Mouse (Mus musculus) hindbrain, embryonic 13.5 days (tissue): Measurements from ENCODE around the gene Rhou. TPM values are rescaled to one million over a fixed set of nuclear protein-coding genes. Genes with fewer than 3 reads are reported as not detected.

Source experiments
- ATAC-seq: fragments of 200-750 bp; cut with Nextera tagmentation; 2 replicates; pipeline ENCODE4 v1.8.0; 2017; ENCODE audit warnings: moderate TSS enrichment; ENCODE audit not compliant: low FRiP score
- H3K27ac ChIP-seq: fragments of 300-500 bp; sonication (generic); 2 replicates; pipeline ENCODE4 v1.5.1; 2015; ENCODE audit warnings: inconsistent platforms, mild to moderate bottlenecking, moderate library complexity
- H3K27me3 ChIP-seq: fragments of 300-500 bp; sonication (generic); 2 replicates; pipeline ENCODE4 v1.6.1; 2015; ENCODE audit warnings: mild to moderate bottlenecking, inconsistent platforms
- H3K36me3 ChIP-seq: fragments of 300-500 bp; sonication (generic); 2 replicates; pipeline ENCODE4 v1.6.1; 2015; ENCODE audit warnings: mild to moderate bottlenecking, inconsistent platforms
- H3K4me1 ChIP-seq: fragments of 300-500 bp; sonication (generic); replicated peaks from 2 replicates; pipeline ENCODE4 v1.6.1; 2015; ENCODE audit warnings: inconsistent platforms
- H3K4me2 ChIP-seq: fragments of 300-500 bp; sonication (generic); 2 replicates; pipeline ENCODE4 v1.6.1; 2015; ENCODE audit warnings: inconsistent platforms, mild to moderate bottlenecking, moderate library complexity
- H3K4me3 ChIP-seq: fragments of 300-500 bp; sonication (generic); 2 replicates; pipeline ENCODE4 v1.5.1; 2015; ENCODE audit warnings: mild to moderate bottlenecking, inconsistent platforms
- H3K9ac ChIP-seq: fragments of 300-500 bp; sonication (generic); 2 replicates; pipeline ENCODE4 v1.6.1; 2015; ENCODE audit warnings: mild to moderate bottlenecking, inconsistent platforms
- H3K9me3 ChIP-seq: fragments of 300-500 bp; sonication (generic); 2 replicates; pipeline ENCODE4 v1.6.1; 2016; ENCODE audit warnings: inconsistent platforms
- WGBS: fragments of 180-500 bp; shearing (Covaris S2); methylation state at CpG from one replicate; pipeline ENCODE4 v1.1.7; 2015; 5-methylcytosine and 5-hydroxymethylcytosine counted together
- polyA plus RNA-seq: library from polyadenylated mRNA; unstranded; fragments of >200 nt; fragmentation: Nextera tagmentation; extraction: Ambion mirVana; gene quantifications from 2 replicates; pipeline ENCODE4 v1.2.1, GENCODE M21; 2015

Gene Rhou
- polyA plus RNA-seq, 1 experiment from 2014 or later = 11.3 TPM

- WGBS = 87% methylated on average over 4 of the region's 4 CpGs
- Histone ChIP-seq H3K4me1 (peaks cover 18% of the 10 kb centered on the region), H3K9ac (no peak overlapping the region), H3K36me3 (no peaks in the 10 kb centered on the region), H3K4me3 (no peak overlapping the region), H3K9me3 (no peaks in the 10 kb centered on the region), H3K4me2 (no peak overlapping the region), H3K27ac (no peak overlapping the region), H3K27me3 (no peaks in the 10 kb centered on the region)
- no peak for ATAC-seq
These were observed 24.7 kb downstream of the Rhou start for GRCm38 (mm10) chr8:123678390-123678789.

- H3K9me3 ChIP-seq = no peaks in the 10 kb centered on the region
- no peak overlapping the region for H3K4me3 ChIP-seq
- ATAC-seq = no peak
- no peaks in the 10 kb centered on the region for H3K36me3 ChIP-seq
- H3K27ac ChIP-seq = no peak overlapping the region
- H3K4me1 ChIP-seq = peaks cover 21% of the 10 kb centered on the region
- H3K27me3 ChIP-seq = no peaks in the 10 kb centered on the region
- H3K4me2 ChIP-seq = no peak overlapping the region
- H3K9ac ChIP-seq = no peak overlapping the region
- 25% methylated on average over 18 of the region's 18 CpGs for whole genome bisulfite sequencing
These were observed 28.5 kb downstream of the Rhou start for GRCm38 (mm10) chr8:123682073-123682761.

- no peaks in the 10 kb centered on the region for H3K9me3 ChIP-seq
- H3K36me3 ChIP-seq = no peaks in the 10 kb centered on the region
- H3K4me2 ChIP-seq = no peak overlapping the region
- H3K4me1 ChIP-seq = peaks cover 21% of the 10 kb centered on the region
- ATAC-seq = no peak
- no peak overlapping the region for H3K9ac ChIP-seq
- H3K4me3 ChIP-seq = no peak overlapping the region
- no peaks in the 10 kb centered on the region for H3K27me3 ChIP-seq
- no peak overlapping the region; the same call in 1 of the 2 replicates for H3K27ac ChIP-seq
- 67% methylated on average over 7 of the region's 7 CpGs for WGBS
These were observed 29.6 kb downstream of the Rhou start for GRCm38 (mm10) chr8:123683321-123683720.

- no peaks in the 10 kb centered on the region for H3K36me3 ChIP-seq
- no peak overlapping the region for H3K9ac ChIP-seq
- no peak for ATAC-seq
- no peaks in the 10 kb centered on the region for H3K9me3 ChIP-seq
- H3K27me3 ChIP-seq = no peaks in the 10 kb centered on the region
- H3K4me1 ChIP-seq = peaks cover 21% of the 10 kb centered on the region
- no peak overlapping the region for H3K4me2 ChIP-seq
- no peak overlapping the region for H3K4me3 ChIP-seq
- peak overlapping the region; percentile 86 for H3K27ac ChIP-seq
- WGBS = 85% methylated on average over 7 of the region's 7 CpGs
These were observed 31.1 kb downstream of the Rhou start for GRCm38 (mm10) chr8:123684806-123685205.

- Histone ChIP-seq H3K4me2 (no peak overlapping the region), H3K4me3 (no peak overlapping the region), H3K36me3 (no peaks in the 10 kb centered on the region), H3K9ac (no peak overlapping the region), H3K4me1 (peaks cover 21% of the 10 kb centered on the region), H3K9me3 (no peaks in the 10 kb centered on the region), H3K27me3 (no peaks in the 10 kb centered on the region), H3K27ac (peak overlapping the region; percentile 86)
- no peak for ATAC-seq
- 51% methylated on average over 4 of the region's 4 CpGs for WGBS
These were observed 31.7 kb downstream of the Rhou start for GRCm38 (mm10) chr8:123685477-123685876.

- H3K4me2 ChIP-seq = no peak overlapping the region
- ATAC-seq = no peak
- no peaks in the 10 kb centered on the region for H3K9me3 ChIP-seq
- WGBS = 76% methylated on average over 4 of the region's 4 CpGs
- no peak overlapping the region for H3K9ac ChIP-seq
- no peak overlapping the region for H3K4me3 ChIP-seq
- no peaks in the 10 kb centered on the region for H3K27me3 ChIP-seq
- H3K36me3 ChIP-seq = no peaks in the 10 kb centered on the region
- no peak overlapping the region for H3K27ac ChIP-seq
- H3K4me1 ChIP-seq = peaks cover 15% of the 10 kb centered on the region
These were observed 34.1 kb downstream of the Rhou start for GRCm38 (mm10) chr8:123687826-123688225.

- Histone ChIP-seq H3K4me1 (0 out of 2 replicates have a peak, but pooled peaks cover 3% of the 10 kb centered on the region), H3K36me3 (no peaks in the 10 kb centered on the region), H3K4me3 (no peak overlapping the region), H3K27me3 (0 out of 2 replicates have a peak, but pooled peaks cover 3% of the 10 kb centered on the region), H3K9me3 (no peaks in the 10 kb centered on the region), H3K27ac (no peak overlapping the region), H3K9ac (no peak overlapping the region), H3K4me2 (no peak overlapping the region)
- no peak for ATAC-seq
- WGBS = 88% methylated on average over 10 of the region's 10 CpGs
These were observed 38.6 kb downstream of the Rhou start for GRCm38 (mm10) chr8:123692165-123692962.

GRCm38 (mm10) chr8:123696167-123696566, 42.4 kb downstream of the Rhou start:
- Histone ChIP-seq H3K4me1 (peaks cover 12% of the 10 kb centered on the region), H3K4me3 (no peak overlapping the region), H3K27ac (no peak overlapping the region), H3K9ac (no peak overlapping the region), H3K4me2 (no peak overlapping the region), H3K36me3 (no peaks in the 10 kb centered on the region), H3K9me3 (no peaks in the 10 kb centered on the region), H3K27me3 (0 out of 2 replicates have a peak, but pooled peaks cover 5% of the 10 kb centered on the region)
- ATAC-seq = no peak
- 81% methylated on average over 9 of the region's 9 CpGs for WGBS

GRCm38 (mm10) chr8:123697329-123697728, 43.6 kb downstream of the Rhou start:
- Histone ChIP-seq H3K9me3 (no peaks in the 10 kb centered on the region), H3K4me2 (no peak overlapping the region), H3K27ac (no peak overlapping the region), H3K4me1 (peaks cover 12% of the 10 kb centered on the region), H3K27me3 (0 out of 2 replicates have a peak, but pooled peaks cover 5% of the 10 kb centered on the region), H3K36me3 (no peaks in the 10 kb centered on the region), H3K4me3 (no peak overlapping the region), H3K9ac (no peak overlapping the region)
- WGBS = 64% methylated on average over 5 of the region's 5 CpGs
- ATAC-seq = no peak

GRCm38 (mm10) chr8:123700399-123701070, 46.8 kb downstream of the Rhou start:
- Histone ChIP-seq H3K4me1 (peaks cover 12% of the 10 kb centered on the region), H3K36me3 (no peaks in the 10 kb centered on the region), H3K9me3 (no peaks in the 10 kb centered on the region), H3K4me2 (no peak overlapping the region), H3K27me3 (0 out of 2 replicates have a peak, but pooled peaks cover 2% of the 10 kb centered on the region), H3K4me3 (no peak overlapping the region), H3K27ac (no peak overlapping the region), H3K9ac (peak overlapping the region; percentile 21; the same call in 1 of the 2 replicates)
- 65% methylated on average over 12 of the region's 12 CpGs for WGBS
- no peak for ATAC-seq

- 73% methylated on average over 15 of the region's 15 CpGs for WGBS
- ATAC-seq = no peak
- Histone ChIP-seq H3K36me3 (no peaks in the 10 kb centered on the region), H3K27ac (no peak overlapping the region), H3K4me1 (peaks cover 12% of the 10 kb centered on the region), H3K27me3 (0 out of 2 replicates have a peak, but pooled peaks cover 2% of the 10 kb centered on the region), H3K4me3 (no peak overlapping the region), H3K4me2 (no peak overlapping the region), H3K9ac (no peak overlapping the region), H3K9me3 (no peaks in the 10 kb centered on the region)
These were observed 48.3 kb downstream of the Rhou start for GRCm38 (mm10) chr8:123701952-123702587.

- H3K4me2 ChIP-seq = no peak overlapping the region
- 83% methylated on average over 5 of the region's 5 CpGs for WGBS
- H3K9me3 ChIP-seq = no peaks in the 10 kb centered on the region
- no peak for ATAC-seq
- no peaks in the 10 kb centered on the region for H3K36me3 ChIP-seq
- H3K4me3 ChIP-seq = no peak overlapping the region
- no peak overlapping the region for H3K9ac ChIP-seq
- no peak overlapping the region for H3K27ac ChIP-seq
- 0 out of 2 replicates have a peak, but pooled peaks cover 2% of the 10 kb centered on the region for H3K27me3 ChIP-seq
- H3K4me1 ChIP-seq = peaks cover 8% of the 10 kb centered on the region
These were observed 51.6 kb downstream of the Rhou start for GRCm38 (mm10) chr8:123705376-123705775.
